Mouse (Mus musculus): ENCODE data around the gene Slc46a1. TPM values are rescaled to one million over a fixed set of nuclear protein-coding genes. Genes with fewer than 3 reads are reported as not detected.

The Slc46a1 gene
- 25.7 and 27.4 TPM in 2 replicates for polyA plus RNA-seq (2015; fragmentation: Nextera tagmentation; extraction: Ambion mirVana)

GRCm38 (mm10) chr11:78465568-78466180 is at the start of gene Slc46a1:
Gene Slc46a1, plus strand, starts transcription at chr11:78465697.

DNA sequence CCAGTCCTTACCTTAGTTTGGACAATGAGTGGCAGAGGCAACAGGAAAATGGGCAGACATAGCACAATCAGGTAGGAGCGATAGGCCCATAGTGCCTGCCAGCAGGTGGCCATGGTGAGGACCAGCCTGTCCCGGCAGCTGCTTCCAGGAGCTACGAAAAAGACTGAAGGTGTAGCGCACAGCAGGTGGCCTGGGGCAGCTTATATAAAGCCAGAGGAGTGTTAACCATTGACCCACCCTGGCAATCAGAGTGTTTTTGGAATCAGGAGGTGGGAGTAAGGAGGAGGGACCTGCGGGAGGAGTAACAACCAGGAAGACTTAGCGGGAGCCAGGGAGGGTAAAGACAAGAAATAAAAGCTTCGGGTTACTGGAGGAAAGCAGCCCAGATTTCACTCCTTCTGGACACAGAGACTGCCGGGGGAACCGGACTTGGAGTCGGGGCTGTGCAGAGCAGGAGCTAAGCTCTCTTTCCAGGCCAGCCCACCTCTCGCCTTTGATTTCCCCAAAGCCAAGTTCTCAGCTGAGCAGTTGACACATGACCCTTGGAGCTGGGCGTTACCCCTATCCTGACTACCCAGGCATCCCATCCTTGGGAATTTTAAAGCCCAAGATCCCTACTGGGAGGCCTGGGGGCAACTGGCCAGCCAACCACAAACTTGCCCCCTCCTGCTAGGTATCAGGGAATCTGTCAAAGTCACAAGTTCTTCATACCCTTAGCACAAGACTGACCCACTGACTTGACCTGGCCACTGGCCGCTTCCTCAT is 43.3 kb upstream of the Slc46a1 start, which contains the start of gene Slc13a2:
Gene Slc13a2, minus strand, starts transcription at position 163 of the 765 bp plus-strand sequence.

GRCm38 (mm10) chr11:78497544-78498522 is 32.3 kb downstream of the Slc46a1 start, which contains the start of gene Sarm1:
Gene Sarm1, minus strand, starts transcription at chr11:78497754.

DNA sequence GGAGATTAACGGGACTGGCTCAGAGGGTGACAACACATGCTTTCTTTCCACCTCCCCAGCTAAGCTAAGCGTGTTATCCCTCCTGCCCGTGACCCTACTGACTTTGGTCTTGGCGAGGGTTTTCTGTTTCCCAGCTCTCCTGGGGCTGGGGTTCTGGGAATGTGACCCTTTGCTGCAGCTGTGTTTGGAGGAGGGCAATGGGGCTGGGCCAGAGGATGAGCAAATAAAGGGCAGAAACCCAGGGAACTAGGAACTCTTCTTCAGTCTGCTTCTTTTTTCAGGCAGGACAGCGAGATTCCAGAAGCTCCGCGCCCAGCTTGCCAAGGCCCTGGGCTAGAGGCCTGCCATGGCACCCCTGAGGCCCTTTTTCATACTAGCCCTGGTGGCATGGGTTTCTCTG is 33.5 kb downstream of the Slc46a1 start, which contains the start of gene Vtn:
Gene Vtn, plus strand, starts transcription at position 88 of the 400 bp plus-strand sequence.

DNA sequence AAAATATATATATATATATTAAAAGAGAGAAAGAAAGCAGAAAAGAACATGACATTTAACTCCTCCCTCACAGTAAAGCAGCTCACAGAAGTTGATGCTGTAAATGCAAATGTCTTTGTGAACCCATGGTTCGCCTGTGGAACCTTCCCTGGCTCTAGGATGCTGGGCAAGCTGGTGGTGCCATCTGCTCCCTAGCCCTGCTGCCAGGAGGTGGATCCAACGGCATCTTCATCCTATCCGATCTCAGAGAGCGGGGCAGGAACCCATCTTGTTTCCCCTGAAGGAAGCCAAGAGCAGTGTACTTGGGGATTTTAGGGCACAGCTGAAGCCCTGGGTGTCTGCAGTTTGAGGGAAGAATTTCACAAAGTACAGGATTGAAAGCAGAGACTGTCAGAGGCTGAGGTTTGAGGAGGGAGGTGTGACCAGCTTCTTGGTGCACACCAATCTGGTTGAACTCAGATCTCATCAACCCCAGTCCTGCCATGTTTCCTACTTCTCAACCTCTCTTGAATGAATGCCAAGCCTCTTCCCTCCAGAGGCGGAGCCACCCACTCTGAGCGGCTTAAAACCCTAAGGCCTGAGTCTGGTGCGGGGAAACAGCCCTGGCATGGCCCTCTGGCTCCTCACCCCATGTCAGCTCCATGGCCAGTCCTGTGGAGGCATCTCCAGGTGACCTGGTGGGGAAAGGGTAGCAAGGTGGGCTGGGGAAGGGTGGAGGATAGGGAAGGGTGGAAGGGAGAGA is 37.6 kb downstream of the Slc46a1 start, which contains the start of gene Sebox:
Gene Sebox, plus strand, starts transcription at position 539 of the 742 bp plus-strand sequence.

DNA sequence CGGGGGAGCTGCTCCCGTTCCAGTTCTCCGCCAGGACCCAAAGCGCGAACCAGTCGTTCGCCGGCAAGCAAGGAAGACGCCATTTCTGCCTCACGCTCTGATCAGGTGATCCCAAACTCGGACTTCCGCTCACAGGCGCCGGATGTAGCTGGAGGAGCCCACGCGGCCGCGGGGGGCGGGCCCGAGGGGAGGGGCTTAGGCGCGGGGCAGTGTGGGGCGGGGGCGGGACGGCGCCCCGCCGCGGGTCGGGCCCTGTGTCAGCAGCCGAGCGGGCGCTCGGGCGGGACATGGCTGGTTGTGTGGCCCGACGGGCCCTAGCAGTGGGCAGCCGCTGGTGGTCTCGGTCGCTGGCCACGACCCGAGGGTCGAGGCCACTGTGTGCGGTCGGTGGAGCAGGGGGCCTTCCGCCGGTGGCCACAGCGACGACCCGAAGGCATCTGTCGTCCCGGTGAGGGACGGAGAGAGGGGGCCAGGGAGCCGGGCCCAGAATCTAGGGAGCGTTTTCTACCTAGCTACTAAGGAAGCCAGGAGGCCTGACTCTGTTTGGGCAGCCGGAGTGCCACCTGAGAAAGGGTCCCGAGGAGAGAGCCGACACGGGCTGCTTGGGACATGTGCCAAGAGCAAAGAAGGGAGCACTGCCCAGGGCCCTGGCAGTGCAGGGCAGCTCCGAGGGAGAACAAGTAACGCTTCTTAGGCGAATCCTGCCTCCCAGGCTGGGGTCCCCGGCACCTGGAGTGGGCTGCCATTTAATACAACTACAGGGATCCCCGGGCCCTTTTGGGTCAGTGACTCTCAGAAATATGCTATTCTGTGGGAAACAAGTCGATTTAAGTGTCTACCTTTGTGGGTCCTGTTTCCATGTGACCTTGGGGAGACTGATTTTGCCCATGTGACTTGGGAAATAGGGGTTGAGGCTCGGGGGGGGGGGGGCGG is 46.8 kb downstream of the Slc46a1 start, which contains the start of the genes Tmem199 and Poldip2:
Gene Tmem199, minus strand, starts transcription at position 148 of the 933 bp plus-strand sequence.
Gene Poldip2, plus strand, starts transcription at position 169 of the 933 bp plus-strand sequence.

Other genes with a start within 250 kb of the Slc46a1 start
- gene Sdf2, start 220.0 kb upstream of the Slc46a1 start, polyA plus RNA-seq (2015; fragmentation: Nextera tagmentation; extraction: Ambion mirVana), result 82.5 and 98.5 TPM in 2 replicates
- 14.5 and 14.6 TPM in 2 replicates for gene Supt6, start 219.7 kb upstream of the Slc46a1 start, polyA plus RNA-seq (2015; fragmentation: Nextera tagmentation; extraction: Ambion mirVana)
- gene 2610507B11Rik, start 203.9 kb upstream of the Slc46a1 start, polyA plus RNA-seq (2015; fragmentation: Nextera tagmentation; extraction: Ambion mirVana), result 59.6 and 69.9 TPM in 2 replicates
- 0.21 and 0.30 TPM in 2 replicates for gene BC030499, start 174.9 kb upstream of the Slc46a1 start, polyA plus RNA-seq (2015; fragmentation: Nextera tagmentation; extraction: Ambion mirVana)
- 4.7 and 7.4 TPM in 2 replicates for gene Spag5, start 164.2 kb upstream of the Slc46a1 start, polyA plus RNA-seq (2015; fragmentation: Nextera tagmentation; extraction: Ambion mirVana)
- gene Aldoc, start 142.7 kb upstream of the Slc46a1 start, polyA plus RNA-seq (2015; fragmentation: Nextera tagmentation; extraction: Ambion mirVana), result 8.1 and 10.6 TPM in 2 replicates
- 41.8 and 43.6 TPM in 2 replicates for gene Pigs, start 137.3 kb upstream of the Slc46a1 start, polyA plus RNA-seq (2015; fragmentation: Nextera tagmentation; extraction: Ambion mirVana)
- gene Unc119, start 122.2 kb upstream of the Slc46a1 start, polyA plus RNA-seq (2015; fragmentation: Nextera tagmentation; extraction: Ambion mirVana), result 69.4 and 71.4 TPM in 2 replicates
- 0.07 TPM in 1 of 2 replicates, not detected in the other for gene Foxn1, start 79.1 kb upstream of the Slc46a1 start, polyA plus RNA-seq (2015; fragmentation: Nextera tagmentation; extraction: Ambion mirVana)
- not detected in 2 replicates for gene Slc13a2, start 43.5 kb upstream of the Slc46a1 start, polyA plus RNA-seq (2015; fragmentation: Nextera tagmentation; extraction: Ambion mirVana)
- gene Sarm1, start 32.1 kb downstream of the Slc46a1 start, polyA plus RNA-seq (2015; fragmentation: Nextera tagmentation; extraction: Ambion mirVana), result 0.24 and 0.27 TPM in 2 replicates
- gene Vtn, start 33.4 kb downstream of the Slc46a1 start, polyA plus RNA-seq (2015; fragmentation: Nextera tagmentation; extraction: Ambion mirVana), result 1.2 and 2.1 TPM in 2 replicates
- not detected in 2 replicates for gene Sebox, start 37.8 kb downstream of the Slc46a1 start, polyA plus RNA-seq (2015; fragmentation: Nextera tagmentation; extraction: Ambion mirVana)
- 32.0 and 32.8 TPM in 2 replicates for gene Tmem199, start 46.5 kb downstream of the Slc46a1 start, polyA plus RNA-seq (2015; fragmentation: Nextera tagmentation; extraction: Ambion mirVana)
- gene Poldip2, start 46.5 kb downstream of the Slc46a1 start, polyA plus RNA-seq (2015; fragmentation: Nextera tagmentation; extraction: Ambion mirVana), result 81.4 and 86.2 TPM in 2 replicates
- gene Tnfaip1, start 70.6 kb downstream of the Slc46a1 start, polyA plus RNA-seq (2015; fragmentation: Nextera tagmentation; extraction: Ambion mirVana), result 47.6 and 55.5 TPM in 2 replicates
- 132 and 156 TPM in 2 replicates for gene Ift20, start 70.7 kb downstream of the Slc46a1 start, polyA plus RNA-seq (2015; fragmentation: Nextera tagmentation; extraction: Ambion mirVana)
- 43.6 and 70.8 TPM in 2 replicates for gene Tmem97, start 85.1 kb downstream of the Slc46a1 start, polyA plus RNA-seq (2015; fragmentation: Nextera tagmentation; extraction: Ambion mirVana)
- gene Nlk, start 231.7 kb downstream of the Slc46a1 start, polyA plus RNA-seq (2015; fragmentation: Nextera tagmentation; extraction: Ambion mirVana), result 10.1 and 10.2 TPM in 2 replicates